Mouse (Mus musculus) forebrain, postnatal 0 days (tissue): ENCODE measurements at regions not wholly inside any gene's neighbourhood (a gene's known extent, or its start where the extent isn't known, plus 50 kb on each side); places are given as distances from the start of the nearest gene placed in this dataset.

Source experiments
- ATAC-seq: fragments of 200-750 bp; cut with Nextera tagmentation; 2 replicates; pipeline ENCODE4 v1.8.0; 2017; ENCODE audit warnings: mild to moderate bottlenecking, moderate library complexity
- DNase-seq: peaks from one replicate; pipeline ENCODE4 v3.0.0-alpha.2; 2015
- H3K27ac ChIP-seq: fragments of 300-500 bp; sonication (generic); 2 replicates; pipeline ENCODE4 v1.5.1; 2014; ENCODE audit warnings: low read depth, mild to moderate bottlenecking, antibody characterized with exemption, low read length, moderate library complexity, mixed read lengths
- H3K27me3 ChIP-seq: fragments of 300-500 bp; sonication (generic); 2 replicates; pipeline ENCODE4 v1.6.1; 2014; ENCODE audit warnings: mild to moderate bottlenecking, low read length, mixed read lengths; ENCODE audit not compliant: insufficient read depth
- H3K36me3 ChIP-seq: fragments of 300-500 bp; sonication (generic); 2 replicates; pipeline ENCODE4 v1.6.1; 2014; ENCODE audit warnings: mild to moderate bottlenecking, moderate library complexity; ENCODE audit not compliant: insufficient read depth
- H3K4me1 ChIP-seq: fragments of 300-500 bp; sonication (generic); 2 replicates; pipeline ENCODE4 v1.6.1; 2014; ENCODE audit warnings: antibody characterized with exemption; ENCODE audit not compliant: insufficient read depth
- H3K4me2 ChIP-seq: fragments of 300-500 bp; sonication (generic); 2 replicates; pipeline ENCODE4 v1.6.1; 2014; ENCODE audit warnings: low read depth, mild to moderate bottlenecking, moderate library complexity
- H3K4me3 ChIP-seq: fragments of 300-500 bp; sonication (generic); 2 replicates; pipeline ENCODE4 v1.5.1; 2014; ENCODE audit warnings: low read depth, low read length, mixed read lengths
- H3K9ac ChIP-seq: fragments of 300-500 bp; sonication (generic); 2 replicates; pipeline ENCODE4 v1.6.1; 2014; ENCODE audit warnings: mild to moderate bottlenecking
- H3K9me3 ChIP-seq: fragments of 300-500 bp; sonication (generic); 2 replicates; pipeline ENCODE4 v1.6.1; 2016; ENCODE audit warnings: low read length
- CTCF ChIP-seq: sonication (generic); IDR thresholded peaks from 2 replicates; pipeline ENCODE4 v1.5.1; 2016; ENCODE audit warnings: antibody characterized with exemption, control low read depth, low read depth
- WGBS: fragments of 180-500 bp; shearing (Covaris S2); extraction: QIAGEN DNeasy Blood & Tissue Kit; methylation state at CpG from one replicate; pipeline ENCODE4 v1.1.7; 2014; 5-methylcytosine and 5-hydroxymethylcytosine counted together

- no peaks in the 10 kb centered on the region for H3K9me3 ChIP-seq
- TF ChIP-seq CTCF, result no peak
- no peaks in the 10 kb centered on the region for H3K4me1 ChIP-seq
- no peaks in the 10 kb centered on the region for H3K36me3 ChIP-seq
- no peak overlapping the region for H3K27ac ChIP-seq
- DNase-seq, result no peak
- WGBS, result 46% methylated on average over 6 of the region's 6 CpGs
- ATAC-seq, result no peak
- H3K4me2 ChIP-seq, result no peak overlapping the region
- no peak overlapping the region for H3K4me3 ChIP-seq
- H3K27me3 ChIP-seq, result no peaks in the 10 kb centered on the region
- no peak overlapping the region for H3K9ac ChIP-seq
Observed at GRCm38 (mm10) chr7:128937976-128938730, 193.4 kb downstream of the Sec23ip start.

GRCm38 (mm10) chr7:128960575-128960974 lies 215.8 kb downstream of the Sec23ip start:
- Histone ChIP-seq H3K36me3 (no peaks in the 10 kb centered on the region), H3K27me3 (no peaks in the 10 kb centered on the region), H3K27ac (no peak overlapping the region), H3K9me3 (no peaks in the 10 kb centered on the region), H3K4me1 (no peaks in the 10 kb centered on the region), H3K4me3 (no peak overlapping the region), H3K9ac (no peak overlapping the region), H3K4me2 (no peak overlapping the region)
- 61% methylated on average over 5 of the region's 5 CpGs for WGBS
- ATAC-seq (no peak), DNase-seq (peak; percentile 30)
- no peak for TF ChIP-seq CTCF

GRCm38 (mm10) chr7:128979904-128980303 lies 235.2 kb downstream of the Sec23ip start:
- no peak for TF ChIP-seq CTCF
- no peaks in the 10 kb centered on the region for H3K36me3 ChIP-seq
- H3K27me3 ChIP-seq, result no peaks in the 10 kb centered on the region
- H3K4me1 ChIP-seq, result no peaks in the 10 kb centered on the region
- no peaks in the 10 kb centered on the region for H3K9me3 ChIP-seq
- no peak overlapping the region for H3K4me2 ChIP-seq
- no peak overlapping the region for H3K9ac ChIP-seq
- no peak overlapping the region for H3K4me3 ChIP-seq
- no peak for DNase-seq
- no peak for ATAC-seq
- H3K27ac ChIP-seq, result no peak overlapping the region
- WGBS, result 79% methylated on average over 3 of the region's 4 CpGs

GRCm38 (mm10) chr7:128980827-128981226 lies 236.1 kb downstream of the Sec23ip start:
- Histone ChIP-seq H3K4me2 (no peak overlapping the region), H3K4me1 (no peaks in the 10 kb centered on the region), H3K27me3 (no peaks in the 10 kb centered on the region), H3K9me3 (no peaks in the 10 kb centered on the region), H3K36me3 (no peaks in the 10 kb centered on the region), H3K27ac (no peak overlapping the region), H3K4me3 (no peak overlapping the region), H3K9ac (no peak overlapping the region)
- 32% methylated on average over 7 of the region's 7 CpGs for WGBS
- DNase-seq, result no peak
- ATAC-seq, result no peak
- no peak for TF ChIP-seq CTCF

- 63% methylated on average over 4 of the region's 4 CpGs for WGBS
- H3K27me3 ChIP-seq, result no peaks in the 10 kb centered on the region
Observed at GRCm38 (mm10) chr7:128998759-128999158, 254.0 kb downstream of the Sec23ip start.

GRCm38 (mm10) chr7:129002419-129002818 lies 254.4 kb upstream of the Plpp4 start:
- H3K27me3 ChIP-seq, result no peaks in the 10 kb centered on the region
- no peaks in the 10 kb centered on the region for H3K36me3 ChIP-seq
- ATAC-seq (peak; percentile 74; the same call in 1 of the 2 replicates), DNase-seq (no peak)
- no peak overlapping the region for H3K4me2 ChIP-seq
- WGBS, result 55% methylated on average over 5 of the region's 5 CpGs
- H3K27ac ChIP-seq, result no peak overlapping the region
- no peak overlapping the region for H3K4me3 ChIP-seq
- no peak overlapping the region for H3K9ac ChIP-seq
- H3K9me3 ChIP-seq, result no peaks in the 10 kb centered on the region
- TF ChIP-seq CTCF, result no peak
- no peaks in the 10 kb centered on the region for H3K4me1 ChIP-seq

More at GRCm38 (mm10) chr7:128998759-128999158, 254.0 kb downstream of the Sec23ip start:
- no peak overlapping the region for H3K27ac ChIP-seq
- no peaks in the 10 kb centered on the region for H3K4me1 ChIP-seq
- DNase-seq, result no peak
- H3K9me3 ChIP-seq, result no peaks in the 10 kb centered on the region
- H3K36me3 ChIP-seq, result no peaks in the 10 kb centered on the region
- H3K9ac ChIP-seq, result no peak overlapping the region
- no peak for ATAC-seq
- TF ChIP-seq CTCF, result no peak
- no peak overlapping the region for H3K4me3 ChIP-seq
- H3K4me2 ChIP-seq, result no peak overlapping the region

- TF ChIP-seq CTCF, result no peak
- no peak for ATAC-seq
Observed at GRCm38 (mm10) chr7:129003150-129003549, 253.7 kb upstream of the Plpp4 start.

More at GRCm38 (mm10) chr7:129003150-129003549, 253.7 kb upstream of the Plpp4 start:
- Histone ChIP-seq H3K4me3 (no peak overlapping the region), H3K9me3 (no peaks in the 10 kb centered on the region), H3K27ac (no peak overlapping the region), H3K9ac (no peak overlapping the region), H3K4me2 (no peak overlapping the region), H3K4me1 (no peaks in the 10 kb centered on the region), H3K27me3 (no peaks in the 10 kb centered on the region), H3K36me3 (no peaks in the 10 kb centered on the region)
- DNase-seq, result no peak
- 85% methylated on average over 1 of the region's 1 CpGs for WGBS
